Mouse (Mus musculus): ENCODE measurements around the gene Cox6a2. TPM values are rescaled to one million over a fixed set of nuclear protein-coding genes. Genes with fewer than 3 reads are reported as not detected.
"Not testable (repeated sequence)": the region's sequence is repeated elsewhere in the genome, so short reads cannot be mapped to it uniquely, and the experiment has no call there.

The Cox6a2 gene
- polyA plus RNA-seq, 1 experiment from 2014 or later, result not detected

DNA sequence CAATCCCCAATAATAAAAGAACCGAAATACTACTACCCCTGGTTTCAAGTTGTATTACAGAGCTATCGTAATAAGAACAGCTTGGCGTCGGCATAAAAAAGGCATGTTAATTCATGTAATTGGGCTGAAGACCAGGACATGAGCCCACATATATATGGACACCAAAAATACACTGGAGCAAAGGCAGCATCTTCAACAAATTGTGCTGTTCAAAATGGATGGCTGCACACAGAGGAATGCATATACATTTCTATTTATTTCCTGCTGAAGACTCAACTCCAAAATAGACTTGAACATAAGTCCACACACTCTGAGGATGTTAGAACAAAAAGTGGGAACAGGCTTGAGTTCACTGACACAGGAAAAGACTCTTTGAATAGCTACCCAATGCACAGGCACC lies 42.2 kb downstream of the Cox6a2 start:
- no peaks in the 10 kb centered on the region for H3K27me3 ChIP-seq (ENCODE audit: control insufficient read depth, insufficient read depth, low read length)
- no peak overlapping the region for H3K4me2 ChIP-seq (replicated peaks)
- H3K4me1 ChIP-seq (replicated peaks; ENCODE audit: control insufficient read depth, insufficient read depth, low read length), result no peaks in the 10 kb centered on the region
- no peak for DNase-seq (ENCODE audit: low spot score)
- H3K9ac ChIP-seq, result no peak overlapping the region
- no peaks in the 10 kb centered on the region for H3K36me3 ChIP-seq (replicated peaks; ENCODE audit: control insufficient read depth, insufficient read depth)
- no peak overlapping the region for H3K4me3 ChIP-seq (replicated peaks; ENCODE audit: low read length)
- no peaks in the 10 kb centered on the region for H3K9me3 ChIP-seq (ENCODE audit: control insufficient read depth, low read length)
- H3K27ac ChIP-seq, result no peak overlapping the region
- 96% methylated on average over 4 of the region's 4 CpGs for WGBS
- no peak for ATAC-seq (ENCODE audit: low FRiP score)

DNA sequence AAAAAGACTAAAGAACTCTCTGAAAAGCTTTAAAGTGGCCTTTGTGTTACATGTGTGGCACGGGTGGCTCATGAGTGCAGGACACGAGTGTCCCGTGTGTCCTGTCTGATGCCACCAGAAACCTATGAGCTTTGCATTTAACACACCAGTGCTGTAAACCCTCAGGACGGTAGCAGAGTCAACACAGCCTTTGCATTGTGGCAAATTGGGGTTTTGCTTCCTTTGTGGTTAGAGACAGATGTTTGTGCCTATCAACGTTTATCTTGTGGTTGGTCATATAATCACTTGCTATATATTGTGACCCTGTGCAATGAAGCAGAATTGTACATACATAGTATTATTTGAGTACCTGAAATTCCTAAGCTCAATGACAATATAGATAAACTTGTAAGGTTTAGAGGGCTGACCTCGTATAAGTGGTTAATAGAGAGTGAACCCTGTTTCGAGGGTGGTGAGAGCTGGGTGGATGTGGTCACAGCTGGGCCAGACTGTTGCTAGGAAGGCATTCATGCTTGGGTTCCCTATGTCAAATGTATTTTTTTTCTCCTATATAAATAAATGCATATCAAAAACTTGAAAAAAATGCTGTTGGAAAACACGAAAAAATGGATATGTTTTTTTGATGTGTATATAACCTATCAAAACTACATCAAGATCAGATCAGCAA lies 47.4 kb downstream of the Cox6a2 start:
- H3K27me3 ChIP-seq (ENCODE audit: control insufficient read depth, insufficient read depth, low read length); H3K4me3 ChIP-seq (replicated peaks; ENCODE audit: low read length); H3K4me2 ChIP-seq (replicated peaks); H3K36me3 ChIP-seq (replicated peaks; ENCODE audit: control insufficient read depth, insufficient read depth); H3K9ac ChIP-seq; H3K4me1 ChIP-seq (replicated peaks; ENCODE audit: control insufficient read depth, insufficient read depth, low read length); DNase-seq (ENCODE audit: low spot score); H3K27ac ChIP-seq; H3K9me3 ChIP-seq (ENCODE audit: control insufficient read depth, low read length); ATAC-seq (ENCODE audit: low FRiP score): not testable (repeated sequence)
- 83% methylated on average over 8 of the region's 8 CpGs for WGBS

Other genes with a start within 250 kb of the Cox6a2 start
- 39.0 and 44.2 TPM in 2 replicates for gene Fus, start 238.9 kb downstream of the Cox6a2 start, polyA plus RNA-seq (2014; fragmentation: Nextera tagmentation; extraction: Ambion mirVana)
- 6.6 and 9.8 TPM in 2 replicates for gene Pycard, start 212.5 kb downstream of the Cox6a2 start, polyA plus RNA-seq (2014; fragmentation: Nextera tagmentation; extraction: Ambion mirVana)
- gene Trim72, start 202.4 kb downstream of the Cox6a2 start, polyA plus RNA-seq (2014; fragmentation: Nextera tagmentation; extraction: Ambion mirVana), result not detected in 2 replicates
- gene Itgam, start 143.7 kb downstream of the Cox6a2 start, polyA plus RNA-seq (2014; fragmentation: Nextera tagmentation; extraction: Ambion mirVana), result 0.60 and 0.88 TPM in 2 replicates
- not detected in 2 replicates for gene Gm49368, start 143.7 kb downstream of the Cox6a2 start, polyA plus RNA-seq (2014; fragmentation: Nextera tagmentation; extraction: Ambion mirVana)
- gene Itgax, start 76.8 kb downstream of the Cox6a2 start, polyA plus RNA-seq (2014; fragmentation: Nextera tagmentation; extraction: Ambion mirVana), result 0.09 TPM in 1 of 2 replicates, not detected in the other
- not detected in 2 replicates for gene Itgad, start 52.0 kb downstream of the Cox6a2 start, polyA plus RNA-seq (2014; fragmentation: Nextera tagmentation; extraction: Ambion mirVana)
- gene Armc5, start 31.0 kb upstream of the Cox6a2 start, polyA plus RNA-seq (2014; fragmentation: Nextera tagmentation; extraction: Ambion mirVana), result 9.1 and 10.7 TPM in 2 replicates
- gene 9130023H24Rik, start 31.6 kb upstream of the Cox6a2 start, polyA plus RNA-seq (2014; fragmentation: Nextera tagmentation; extraction: Ambion mirVana), result 7.4 and 8.7 TPM in 2 replicates
- gene Tgfb1i1, start 40.4 kb upstream of the Cox6a2 start, polyA plus RNA-seq (2014; fragmentation: Nextera tagmentation; extraction: Ambion mirVana), result 23.5 and 27.8 TPM in 2 replicates
- 0.23 TPM in 1 of 2 replicates, not detected in the other for gene Slc5a2, start 59.3 kb upstream of the Cox6a2 start, polyA plus RNA-seq (2014; fragmentation: Nextera tagmentation; extraction: Ambion mirVana)
- gene BC017158, start 91.8 kb upstream of the Cox6a2 start, polyA plus RNA-seq (2014; fragmentation: Nextera tagmentation; extraction: Ambion mirVana), result 23.6 and 23.9 TPM in 2 replicates
- 56.7 and 56.9 TPM in 2 replicates for gene Rgs10, start 212.4 kb upstream of the Cox6a2 start, polyA plus RNA-seq (2014; fragmentation: Nextera tagmentation; extraction: Ambion mirVana)

All from hindbrain, embryonic 14.5 days (tissue).